1 mouse cellular context compared by ENCODE assay signal in genomic region chr16:32608712-32609400, GRCm38 (mm10).
TF ChIP-seq lines count a peak whose summit lies in the region.

TSS of gene Tfrc (plus strand) at chr16:32608920.

TF ChIP-seq in CH12.LX, 34 proteins besides CTCF, POLR2A, EP300 and RAD21 (continued from another document):
- TF ChIP-seq POLR2AphosphoS2 (IDR thresholded peaks at IDR 0.05; ENCODE audit: low read depth, low read length) = peak; percentile 99
- TF ChIP-seq MAZ (IDR thresholded peaks at IDR 0.05; ENCODE audit: low read depth, low read length) = peak; percentile 16; the same call in 1 of the 2 replicates
- no peak for TF ChIP-seq PAX5 (IDR thresholded peaks at IDR 0.05; ENCODE audit: low read length)
- TF ChIP-seq MEF2A (IDR thresholded peaks at IDR 0.05; ENCODE audit: borderline replicate concordance, low read depth, low read length) = peak; percentile 71
- 0 out of 2 replicates have a peak, but pooled peaks have one; percentile 82 for TF ChIP-seq CHD1 (IDR thresholded peaks at IDR 0.05; ENCODE audit: low read depth, low read length)
- no peak for TF ChIP-seq MAFK (IDR thresholded peaks at IDR 0.05; ENCODE audit: insufficient replicate concordance, low read length)
- peak; percentile 93 for TF ChIP-seq CHD2 (IDR thresholded peaks at IDR 0.05; ENCODE audit: low read length)
- peak; percentile 83; the same call in 1 of the 2 replicates for TF ChIP-seq KAT2A (IDR thresholded peaks at IDR 0.05; ENCODE audit: insufficient replicate concordance, low read length)
- peak; percentile 98 for TF ChIP-seq TCF12 (IDR thresholded peaks at IDR 0.05; ENCODE audit: low read depth, low read length)
- peak; percentile 99 for TF ChIP-seq NRF1 (IDR thresholded peaks at IDR 0.05; ENCODE audit: low read depth, low read length)
- peak; percentile 75 for TF ChIP-seq ETS1 (conservative IDR thresholded peaks at IDR 0.05; ENCODE audit: low read depth, low read length)
- TF ChIP-seq ZC3H11A (IDR thresholded peaks at IDR 0.05; ENCODE audit: low read depth, low read length) = no peak
